Mouse (Mus musculus) inflammation-experienced regulatory T-cells, adult 6 months (primary cell): ENCODE results near the gene Dcun1d2. TPM values are rescaled to one million over a fixed set of nuclear protein-coding genes. Genes with fewer than 3 reads are reported as not detected.
"Not testable (repeated sequence)": the region's sequence is repeated elsewhere in the genome, so short reads cannot be mapped to it uniquely, and the experiment has no call there.

Experiments
- ATAC-seq: one replicate; pipeline ENCODE4 v1.8.0; 2017
- polyA plus RNA-seq, 3 experiments: library from polyadenylated mRNA; unstranded; fragments of 100-300 nt; shearing (Covaris generic); gene quantifications; one replicate each; pipeline ENCODE4 v1.2.1; 2017

The Dcun1d2 gene
- 10 to 100 TPM; 16.0 to 25.2 (median 22.4) TPM for polyA plus RNA-seq

DNA sequence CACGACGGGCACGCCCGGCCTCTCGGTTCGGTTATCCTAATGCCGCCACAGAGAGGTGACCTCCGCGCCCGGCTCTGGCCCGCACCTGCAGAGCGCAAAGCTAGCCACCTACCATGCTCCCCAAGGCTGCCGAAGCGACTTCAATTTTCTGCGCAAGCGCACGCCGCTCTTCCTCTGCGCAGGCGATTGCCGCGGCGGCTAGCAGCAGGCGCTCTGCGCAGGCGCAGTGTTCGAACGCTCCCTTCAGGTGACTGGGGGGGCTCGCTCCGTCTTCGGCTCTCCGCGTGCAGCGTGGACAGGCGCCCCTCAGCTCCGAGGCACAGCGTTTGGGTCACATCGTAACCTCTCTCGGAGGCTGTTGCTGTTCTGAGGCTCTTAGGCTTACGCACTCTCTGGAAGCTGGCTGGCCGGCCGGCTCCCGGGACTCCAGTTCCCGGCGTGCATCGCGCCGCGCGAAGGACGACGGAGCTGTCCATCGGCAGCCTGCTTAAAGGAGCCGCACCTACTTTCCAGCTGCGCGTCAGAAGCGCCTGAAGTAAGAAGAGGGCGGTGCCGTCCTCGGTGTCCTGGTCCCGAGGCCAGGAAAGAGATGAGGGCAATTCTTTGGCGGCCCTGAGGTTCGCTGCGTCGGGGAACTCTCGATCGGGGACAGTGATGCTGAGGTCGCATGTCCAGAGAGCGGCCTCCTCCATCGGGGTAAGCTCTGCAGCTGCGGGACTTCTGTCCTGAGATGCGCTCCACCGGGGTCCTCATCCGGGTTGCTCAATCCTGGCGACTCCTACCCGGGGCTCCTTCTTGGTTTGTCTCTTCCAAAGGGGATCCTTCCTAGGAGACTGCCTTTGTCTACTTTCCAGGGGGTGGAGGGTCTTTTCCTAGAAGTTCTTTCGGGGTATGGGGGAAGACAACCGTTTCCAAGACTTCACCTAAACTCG, at the start of gene Dcun1d2, which contains the start of gene Tmco3:
Gene Dcun1d2, minus strand, starts transcription at position 440 of the 932 bp plus-strand sequence.
Gene Tmco3, plus strand, starts transcription at position 499 of the 932 bp plus-strand sequence.
- ATAC-seq = peak; percentile 87

DNA sequence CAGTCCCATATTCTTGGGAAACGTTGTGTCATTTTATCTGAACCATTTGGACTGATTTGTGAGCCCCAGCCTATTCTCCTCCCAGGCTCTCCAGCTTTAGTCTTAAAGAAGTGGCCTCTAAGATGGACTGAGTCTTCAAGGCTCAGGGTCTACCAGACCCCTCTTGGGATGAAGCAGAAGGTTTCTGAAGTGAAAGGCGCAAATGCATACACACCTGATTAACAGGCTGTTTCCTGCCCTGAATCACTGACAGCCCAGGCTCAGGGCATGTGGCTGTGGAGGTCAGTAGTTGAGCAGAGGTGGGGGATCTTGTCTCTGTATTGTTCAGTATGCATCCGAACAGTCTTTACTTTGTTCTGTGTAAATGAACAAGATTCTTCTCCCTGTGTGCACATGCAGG, 49.7 kb upstream of the Dcun1d2 start:
- ATAC-seq = no peak

DNA sequence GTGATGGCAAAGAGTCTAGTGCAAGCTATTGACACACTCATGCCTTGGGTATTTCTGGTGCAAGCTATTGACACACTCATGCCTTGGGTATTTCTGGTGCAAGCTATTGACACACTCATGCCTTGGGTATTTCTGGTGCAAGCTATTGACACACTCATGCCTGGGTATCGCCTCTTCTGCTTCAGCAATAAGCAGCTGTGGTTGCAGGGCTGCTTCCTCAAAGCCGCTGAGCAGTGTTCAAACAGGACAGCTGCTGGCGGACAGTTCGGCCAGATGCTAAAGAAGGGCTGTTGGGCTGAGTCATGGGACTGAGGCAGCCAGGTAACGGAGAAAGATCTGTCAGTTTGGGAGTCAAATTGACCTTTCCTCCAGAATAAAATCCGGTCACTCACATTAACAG, 49.3 kb upstream of the Dcun1d2 start:
- not testable (repeated sequence) for ATAC-seq

DNA sequence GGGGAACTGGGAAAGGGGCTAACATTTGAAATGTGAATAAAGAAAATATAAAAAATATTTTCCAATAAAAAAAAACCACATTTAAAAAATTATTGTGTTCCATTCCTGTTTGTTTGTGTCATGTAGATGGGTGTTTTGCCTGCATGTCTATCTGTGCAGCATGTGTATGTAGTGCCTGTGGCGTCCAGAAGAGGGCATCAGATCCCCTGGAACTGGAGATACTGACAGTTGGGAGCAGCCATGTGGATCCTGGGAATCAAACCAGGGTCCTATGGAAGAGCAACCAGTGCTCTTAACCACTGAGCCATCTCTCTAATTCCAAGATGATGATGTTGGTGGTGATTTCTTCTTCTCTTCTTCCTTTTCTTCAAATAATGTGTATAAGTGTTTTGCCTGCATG, 46.7 kb upstream of the Dcun1d2 start:
- no peak for ATAC-seq

DNA sequence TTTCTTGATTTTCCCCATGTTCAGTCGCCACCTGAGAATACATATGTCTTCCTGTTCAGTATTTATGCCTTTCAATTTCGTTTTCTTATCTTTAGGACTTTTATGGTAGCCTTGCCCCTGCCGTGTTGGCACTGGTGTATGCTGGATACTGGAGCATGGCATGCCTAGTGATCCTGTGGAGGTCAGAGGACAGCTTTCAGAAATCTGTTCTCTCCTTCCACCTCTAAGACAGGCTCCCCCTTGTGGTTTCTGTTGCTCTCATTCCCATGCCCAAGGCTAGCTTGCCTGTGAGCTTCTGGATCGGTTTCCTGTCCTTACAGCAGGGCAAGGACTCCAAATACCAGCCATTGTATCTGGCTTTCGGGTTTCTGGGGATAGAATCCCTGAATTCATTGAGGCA, 38.7 kb upstream of the Dcun1d2 start:
- no peak for ATAC-seq

DNA sequence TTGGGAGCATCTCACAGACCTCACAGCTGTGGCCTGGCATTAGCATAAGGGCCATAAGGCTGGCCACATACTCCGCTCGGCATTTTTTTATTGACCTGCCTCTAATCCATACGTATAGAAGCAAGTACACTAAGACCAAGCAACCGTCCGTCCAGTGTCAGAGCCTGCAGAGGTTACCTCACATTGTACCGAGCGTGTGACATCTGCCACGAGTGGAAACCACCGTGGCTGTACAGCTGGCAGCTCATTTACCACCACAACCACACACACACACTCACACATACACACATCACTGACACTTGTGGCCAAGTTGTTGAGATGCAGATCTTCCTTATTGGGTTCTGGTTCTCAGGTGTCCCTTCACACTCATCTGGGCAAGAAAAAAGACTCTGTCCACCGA, 28.7 kb upstream of the Dcun1d2 start:
- no peak for ATAC-seq

DNA sequence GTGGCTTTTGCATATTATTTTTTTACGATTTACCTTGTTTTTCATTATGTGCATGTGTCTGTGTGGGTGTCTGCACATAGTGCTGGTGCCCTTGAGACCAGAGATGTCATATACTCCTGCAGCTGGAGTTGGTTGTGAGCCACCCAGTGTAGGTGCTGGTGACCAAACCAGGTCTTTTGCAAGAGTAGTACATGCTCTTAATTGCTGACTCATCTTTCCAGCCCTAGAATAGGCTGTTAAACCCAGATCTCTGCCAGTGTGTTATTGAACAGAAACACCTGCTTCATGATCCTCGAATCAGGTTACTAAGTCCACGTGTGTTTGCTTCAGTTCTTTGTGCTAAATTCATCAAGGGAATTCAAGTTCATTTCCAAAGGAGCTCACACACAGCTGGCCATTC, 27.0 kb upstream of the Dcun1d2 start:
- ATAC-seq = no peak

DNA sequence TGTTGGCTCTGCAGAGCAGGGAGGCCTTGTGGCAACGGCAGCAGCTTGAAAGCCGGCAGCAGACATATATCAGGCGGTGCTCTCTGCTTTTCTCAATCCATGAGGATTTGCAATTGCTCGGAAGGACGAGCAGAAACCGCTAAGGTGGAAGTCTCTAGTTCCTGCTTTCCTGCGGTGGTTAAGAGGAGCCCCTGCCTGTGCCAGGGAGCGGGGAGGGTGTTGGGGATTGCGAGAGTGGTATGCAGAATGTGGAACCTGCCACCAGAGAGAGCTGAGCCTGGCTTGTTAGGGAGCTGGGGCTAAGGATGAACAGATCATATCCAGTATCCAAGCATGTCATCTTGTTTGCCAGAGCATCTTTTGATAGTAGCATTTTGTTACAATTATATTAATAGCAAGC, 19.0 kb upstream of the Dcun1d2 start:
- no peak for ATAC-seq

DNA sequence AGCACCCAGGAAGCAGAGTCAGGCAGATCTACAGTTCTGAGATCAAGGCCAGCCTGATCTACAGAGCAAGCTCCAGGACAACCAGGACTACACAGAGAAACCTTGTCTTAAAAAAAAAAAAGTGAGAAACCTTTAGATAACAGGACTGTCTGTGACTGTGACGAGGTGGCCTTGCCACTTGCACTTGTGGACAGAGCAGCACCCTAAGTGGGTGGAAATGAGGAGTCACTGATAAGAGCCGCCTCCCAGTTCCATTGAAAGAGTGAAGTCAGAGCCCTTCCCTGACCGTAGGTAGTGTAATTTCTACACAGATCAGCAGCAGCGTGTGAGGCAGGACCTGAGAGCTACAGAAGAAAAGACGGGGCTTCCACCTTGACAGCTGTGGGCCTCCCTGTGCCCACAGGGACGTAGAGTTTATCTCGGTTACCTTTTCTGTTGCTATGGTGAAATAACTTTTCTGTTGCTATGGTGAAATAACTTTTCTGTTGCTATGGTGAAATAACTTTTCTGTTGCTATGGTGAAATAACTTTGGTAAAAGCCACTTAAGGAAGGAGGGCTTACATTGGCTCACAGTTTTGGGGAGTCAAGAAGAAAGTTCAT, 18.5 kb upstream of the Dcun1d2 start:
- no peak for ATAC-seq

DNA sequence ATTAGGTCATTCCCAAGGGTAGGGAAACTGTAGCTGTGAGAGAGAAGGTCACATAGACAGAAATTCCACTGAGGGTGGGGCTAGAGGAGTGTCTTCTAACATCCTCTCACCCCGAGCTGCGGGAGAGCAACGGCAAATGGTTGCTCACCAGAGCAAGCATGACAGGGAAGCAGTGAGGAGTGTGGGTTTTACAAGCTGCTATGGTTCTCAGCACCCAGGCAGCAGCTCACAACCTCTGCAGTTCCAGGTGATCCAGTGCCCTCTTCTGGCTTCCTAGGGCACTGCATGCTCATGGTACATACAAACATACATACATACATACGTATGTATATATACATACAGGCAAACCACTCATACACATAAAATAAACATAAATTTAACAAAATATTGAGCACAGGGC, 18.0 kb upstream of the Dcun1d2 start:
- no peak for ATAC-seq

DNA sequence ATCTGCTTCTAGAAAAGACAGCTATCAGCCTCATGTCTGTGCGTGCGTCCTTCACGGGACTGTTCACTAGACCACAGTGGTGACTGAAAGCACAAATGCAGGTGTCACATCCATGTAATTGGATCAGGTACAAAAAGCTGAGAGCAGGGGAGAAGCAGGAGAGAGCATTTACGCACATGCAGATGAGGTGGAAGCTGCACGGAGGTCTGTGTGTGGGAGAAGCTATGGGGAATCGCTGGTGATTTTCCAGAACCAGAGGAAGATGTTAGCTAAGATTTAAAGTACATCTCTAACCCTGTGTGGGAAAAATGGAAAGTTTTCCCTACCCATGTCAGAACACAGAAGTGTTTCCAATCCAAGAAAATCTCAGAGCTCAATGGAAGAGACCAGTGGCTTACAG, 17.5 kb upstream of the Dcun1d2 start:
- no peak for ATAC-seq

DNA sequence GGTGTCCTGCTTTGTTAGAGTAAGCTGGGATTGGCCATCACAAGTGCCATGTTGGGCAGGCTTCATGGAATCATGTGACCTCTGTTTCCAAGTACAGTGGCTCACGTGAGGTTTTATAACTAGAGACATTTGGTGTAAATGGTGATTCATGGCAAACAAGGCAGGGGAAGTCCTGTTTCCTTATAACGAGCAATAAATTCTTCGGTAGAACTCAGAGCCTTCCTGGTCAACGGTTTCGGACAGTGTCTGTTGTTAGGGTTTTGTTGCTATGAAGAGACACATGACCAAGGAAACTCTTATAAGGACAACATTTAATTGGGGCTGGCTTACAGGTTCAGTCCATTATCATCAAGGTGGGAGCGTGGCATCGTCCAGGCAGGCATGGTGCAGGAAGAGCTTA, 13.1 kb upstream of the Dcun1d2 start:
- ATAC-seq = no peak

DNA sequence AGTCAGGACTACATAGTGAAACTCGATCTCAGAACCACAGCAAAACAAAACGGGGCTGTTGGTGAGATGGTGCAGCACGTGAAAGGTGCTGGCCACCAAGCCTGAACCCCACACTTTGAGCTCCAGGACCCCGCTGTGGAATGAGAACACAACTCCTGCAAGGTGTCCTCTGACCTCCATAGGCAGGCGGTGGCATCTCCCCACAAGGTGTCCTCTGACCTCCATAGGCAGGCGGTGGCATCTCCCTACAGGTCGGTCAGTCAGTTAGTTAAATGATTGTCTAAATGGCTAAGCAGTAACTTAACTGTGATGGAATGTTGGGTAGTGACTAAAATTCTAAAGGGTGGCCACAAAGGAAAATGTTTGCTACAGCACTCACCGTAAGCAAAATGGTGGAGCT, 11.6 kb upstream of the Dcun1d2 start:
- ATAC-seq = no peak

DNA sequence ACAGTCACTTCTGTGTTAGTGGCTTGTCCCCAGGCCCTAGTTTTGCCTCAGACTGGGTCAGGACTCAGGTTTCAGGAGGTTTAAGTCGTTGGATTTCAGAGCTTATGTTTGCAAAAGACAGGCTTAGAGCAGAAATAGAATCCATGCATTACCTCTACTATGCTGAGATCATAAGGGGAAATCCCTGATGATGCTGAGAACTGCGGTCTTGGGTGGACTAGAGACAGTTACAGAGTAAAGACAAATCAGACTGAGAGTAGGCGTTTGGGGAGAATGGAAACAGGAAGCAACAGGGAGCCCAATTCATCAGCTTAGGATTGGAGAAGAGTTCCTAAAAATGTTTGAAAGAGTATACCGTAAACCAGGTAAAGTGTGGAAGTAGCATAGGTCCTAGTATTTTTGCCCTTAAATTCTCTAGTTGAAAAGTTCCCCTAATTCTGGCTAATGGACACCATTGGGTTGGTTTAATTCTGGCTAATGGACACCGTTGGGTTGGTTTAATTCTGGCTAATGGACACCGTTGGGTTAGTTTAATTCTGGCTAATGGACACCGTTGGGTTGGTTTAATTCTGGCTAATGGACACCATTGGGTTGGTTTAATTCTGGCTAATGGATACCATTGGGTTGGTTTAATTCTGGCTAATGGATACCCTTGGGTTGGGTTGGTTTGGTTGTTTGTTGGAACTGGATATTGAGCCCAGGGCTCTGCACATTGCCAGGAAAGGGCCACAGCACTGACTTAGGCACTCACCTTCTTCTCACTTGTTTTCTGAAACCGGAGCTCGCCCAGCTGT, 5.9 kb upstream of the Dcun1d2 start:
- ATAC-seq = peak; percentile 81

DNA sequence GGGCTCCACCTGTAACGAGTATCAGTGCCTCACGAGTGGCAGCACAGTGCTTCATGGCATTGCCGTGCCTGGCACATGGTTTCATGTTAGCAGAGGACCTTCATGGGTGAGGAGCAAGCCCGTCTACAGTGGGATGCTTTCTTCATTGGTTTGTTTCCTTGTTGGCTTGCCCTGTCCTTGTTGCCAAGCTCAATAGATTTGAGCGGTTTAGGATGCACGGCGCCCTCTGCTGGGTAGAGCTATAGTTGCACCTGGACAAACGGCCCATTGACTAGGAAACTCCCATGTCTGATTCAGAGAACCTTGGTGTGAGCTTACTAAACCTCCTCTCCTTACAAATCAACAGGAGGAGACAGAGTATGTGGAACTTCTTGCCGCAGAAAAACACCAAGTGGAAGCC, 4.4 kb upstream of the Dcun1d2 start:
- no peak for ATAC-seq

DNA sequence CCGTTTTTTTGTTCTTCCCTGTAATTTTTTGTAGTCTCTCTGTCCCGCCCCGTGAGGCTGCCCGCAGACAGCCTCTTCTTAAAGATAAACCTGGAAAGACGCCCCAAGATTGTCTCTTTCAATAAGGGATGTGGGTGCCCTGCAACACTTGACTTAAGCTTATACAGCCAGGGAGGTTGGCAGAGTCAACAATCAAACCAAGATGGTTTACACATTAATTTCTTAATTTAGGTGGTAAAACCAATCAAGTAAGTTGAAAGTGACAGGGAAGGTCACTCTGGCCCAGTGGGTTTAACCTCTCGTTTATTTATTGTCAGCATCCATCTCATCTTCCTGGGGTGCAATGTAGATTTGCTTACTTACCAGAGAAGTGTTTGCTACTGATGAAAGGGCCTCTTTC, 715 bp upstream of the Dcun1d2 start:
- ATAC-seq = no peak

DNA sequence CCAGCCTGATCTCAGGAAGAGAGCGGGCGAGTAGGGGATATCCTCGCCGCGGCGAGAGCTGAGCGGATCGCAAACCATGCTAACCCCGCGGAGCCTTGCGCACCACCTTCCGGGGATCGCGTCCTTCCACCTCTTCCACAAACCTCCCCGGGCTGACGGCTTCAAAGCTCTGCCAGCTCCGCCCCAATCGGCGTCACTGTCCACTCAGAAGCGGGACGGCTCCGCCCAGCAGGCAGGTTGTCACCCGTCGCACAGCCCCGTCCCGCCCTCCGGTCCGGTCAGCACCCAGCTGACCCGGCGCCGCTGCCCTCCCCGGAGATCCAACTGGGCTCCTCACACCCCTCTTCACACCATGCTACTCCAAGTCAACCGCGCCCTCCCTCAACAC, 633 bp downstream of the Dcun1d2 start:
- ATAC-seq = peak; percentile 68

DNA sequence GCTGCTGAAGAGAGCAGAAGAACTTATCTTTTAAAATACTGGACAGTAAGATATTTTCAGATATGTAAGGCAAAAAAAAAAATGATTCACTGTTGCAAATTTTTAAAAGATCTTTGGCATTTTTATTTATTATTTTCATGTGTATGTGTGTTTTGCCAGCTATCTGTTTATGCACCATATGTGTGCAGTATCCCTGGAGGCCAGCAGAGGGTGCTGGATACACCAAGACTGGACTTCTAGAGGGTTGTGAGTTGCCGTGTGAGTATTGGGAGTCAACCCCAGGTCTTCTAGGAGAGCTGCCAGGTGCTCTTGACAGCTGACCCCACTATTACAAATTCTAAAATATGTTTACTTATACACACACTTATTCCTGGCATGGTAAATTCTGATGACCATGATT, 4.7 kb downstream of the Dcun1d2 start:
- ATAC-seq = no peak

DNA sequence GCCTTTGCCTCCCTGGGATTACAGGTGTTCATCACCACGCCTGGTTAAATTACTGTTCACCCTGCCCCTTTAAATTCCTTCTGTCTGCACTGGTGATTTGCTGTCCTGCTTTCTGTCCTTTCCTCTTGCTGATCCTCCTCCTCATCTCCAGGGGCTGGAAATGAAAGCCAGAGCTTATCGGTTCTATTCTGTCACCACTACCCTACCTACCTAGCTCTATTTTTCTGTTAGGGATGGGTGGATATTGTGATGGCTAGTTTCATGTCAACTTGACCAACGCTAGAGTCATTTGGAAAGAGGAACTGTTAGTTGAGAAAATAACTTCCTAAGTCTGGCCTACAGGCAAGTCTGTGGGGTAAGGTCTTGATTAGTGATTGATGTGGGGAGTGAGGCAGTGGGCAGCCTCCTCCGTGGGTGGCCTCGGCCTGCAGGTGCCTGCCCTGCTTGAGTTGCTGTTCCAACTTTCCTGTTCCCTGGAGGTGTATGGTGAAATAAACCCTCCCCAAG, 10.9 kb downstream of the Dcun1d2 start:
- no peak for ATAC-seq

DNA sequence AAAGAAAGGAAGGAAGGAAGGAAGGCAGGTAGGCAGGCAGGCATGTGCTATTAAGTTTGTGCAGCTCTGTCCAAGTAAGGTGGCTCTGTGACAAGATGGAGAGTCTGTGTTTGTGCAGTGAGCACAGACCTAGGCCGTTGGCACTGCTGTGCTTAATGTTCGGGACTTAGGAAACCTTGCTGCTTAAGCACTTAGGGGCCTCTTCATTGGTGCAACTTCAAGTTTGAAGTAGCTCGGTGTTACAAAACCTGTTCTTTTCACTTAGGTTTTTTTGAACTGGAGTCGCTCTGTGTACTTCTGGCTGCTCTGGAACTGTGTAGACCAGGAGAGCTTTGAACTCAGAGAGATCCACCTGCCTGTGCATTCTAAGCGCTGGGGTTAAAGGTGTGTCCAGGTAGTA, 15.1 kb downstream of the Dcun1d2 start:
- ATAC-seq = no peak

DNA sequence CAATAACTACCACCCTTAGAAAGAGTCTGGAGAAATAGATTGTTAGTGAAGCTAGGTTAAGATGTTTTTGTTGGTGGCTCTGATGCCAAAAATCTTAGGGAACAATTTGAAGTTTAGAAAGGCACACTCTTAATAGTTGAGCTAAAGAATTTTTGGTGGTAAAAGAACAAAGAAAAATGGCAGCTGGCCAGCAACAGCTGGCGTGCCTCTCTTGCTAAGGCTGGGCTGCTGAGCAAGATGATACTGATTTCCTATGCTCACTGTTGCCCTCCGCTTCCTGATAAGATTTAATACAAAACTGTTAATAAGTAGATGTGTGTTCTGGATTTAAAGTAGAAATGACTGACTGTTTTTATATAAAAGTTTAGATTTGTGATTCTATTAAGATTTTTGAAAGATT, 20.4 kb downstream of the Dcun1d2 start:
- ATAC-seq = no peak

DNA sequence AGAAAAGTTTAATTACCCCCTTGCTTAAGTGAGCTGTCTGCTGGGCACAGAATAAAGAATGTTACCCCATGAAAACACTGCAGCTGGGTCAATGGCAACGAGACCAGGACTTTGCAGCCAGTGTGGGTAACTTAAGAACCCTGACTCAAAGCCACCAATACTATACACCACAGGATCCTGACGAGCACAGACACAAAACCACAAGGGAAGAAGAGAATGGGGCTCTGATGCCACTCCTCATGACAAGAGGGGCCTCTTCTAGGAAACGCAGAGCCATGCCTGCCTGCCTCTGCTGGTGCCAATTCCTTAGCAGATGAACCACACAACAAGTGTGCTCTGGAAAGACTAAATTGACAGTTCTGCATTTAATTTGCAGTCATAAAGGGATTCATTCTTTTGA, 24.6 kb downstream of the Dcun1d2 start:
- no peak for ATAC-seq

DNA sequence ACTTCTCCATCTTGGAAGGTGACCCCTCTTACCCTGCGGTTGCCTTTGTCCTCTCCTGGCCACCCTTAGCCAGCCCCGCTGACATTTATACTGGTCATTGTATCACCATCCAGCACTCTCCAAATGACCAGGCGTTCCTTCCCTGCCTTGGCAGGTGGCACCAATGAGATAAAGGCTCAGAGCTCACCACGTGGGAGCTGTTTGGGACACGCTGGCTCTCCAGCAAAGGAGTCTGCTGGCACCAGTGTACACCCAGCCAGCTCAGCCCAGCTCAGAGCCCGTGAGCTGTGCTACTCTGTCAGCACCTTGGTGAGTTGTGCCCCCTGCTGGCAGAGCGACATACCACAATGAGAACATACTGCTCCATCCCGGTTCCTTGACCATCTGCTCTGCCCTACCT, 33.9 kb downstream of the Dcun1d2 start, which contains the start of gene Adprhl1:
Gene Adprhl1, minus strand, starts transcription at position 144 of the 400 bp plus-strand sequence.
- peak; percentile 60 for ATAC-seq
